Mouse (Mus musculus) kidney, adult 2 months (tissue): Measurements from ENCODE around the gene Iqschfp.

Source experiments
- CTCF ChIP-seq: fragments of 200-500 bp; conservative IDR thresholded peaks from 2 replicates; pipeline ENCODE4 v1.5.1; 2011; ENCODE audit warnings: low read depth, mild to moderate bottlenecking, control low read depth, low read length, moderate library complexity, mixed read lengths; ENCODE audit not compliant: insufficient read depth, insufficient read length
- POLR2A ChIP-seq: fragments of 200-500 bp; IDR thresholded peaks from one replicate; pipeline ENCODE4 v1.6.1; 2011; ENCODE audit warnings: low read depth, low read length, control low read depth

DNA sequence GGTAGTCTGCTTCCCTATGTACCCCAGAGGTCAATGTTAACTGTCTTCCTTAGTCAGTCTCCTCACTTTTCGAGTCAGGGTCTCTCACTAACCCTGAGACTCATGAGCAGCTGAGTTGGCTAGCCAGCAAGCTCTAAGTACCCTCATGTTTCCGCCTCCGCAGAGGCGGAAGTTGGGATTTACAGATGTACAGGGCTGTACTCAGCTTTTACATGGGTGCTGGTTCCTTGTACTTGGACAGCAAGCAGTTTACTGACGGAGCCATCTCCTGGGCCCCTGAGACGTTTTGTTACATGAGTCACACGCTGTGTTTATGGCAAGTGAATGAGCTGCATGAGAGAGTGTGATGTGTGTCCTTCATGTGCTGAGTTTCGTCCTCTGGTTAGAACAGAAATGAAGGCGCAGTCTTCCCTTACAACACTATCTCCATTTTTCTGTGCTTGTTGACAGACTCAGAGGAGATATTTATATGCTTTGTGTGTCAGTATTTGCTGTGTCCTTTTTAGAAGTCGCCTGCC, 633.4 kb downstream of the Iqschfp start:
- no peak for TF ChIP-seq CTCF
- TF ChIP-seq POLR2A = no peak
